Mouse (Mus musculus) megakaryocyte, embryonic 14.5 days (primary cell): ENCODE results near the gene Psma5. TPM values are rescaled to one million over a fixed set of nuclear protein-coding genes. Genes with fewer than 3 reads are reported as not detected.

Source experiments
- H3K27me3 ChIP-seq: replicated peaks from 2 replicates; pipeline ENCODE3; 2012; ENCODE audit warnings: inconsistent platforms
- H3K36me3 ChIP-seq: replicated peaks from 2 replicates; pipeline ENCODE3; 2012; ENCODE audit warnings: low read length, inconsistent platforms, mixed read lengths
- H3K4me1 ChIP-seq: 2 replicates; pipeline ENCODE4 v1.6.1; 2012; ENCODE audit warnings: inconsistent platforms
- H3K4me3 ChIP-seq: replicated peaks from 2 replicates; pipeline ENCODE3; 2012; ENCODE audit warnings: moderate library complexity, mild to moderate bottlenecking, inconsistent platforms
- H3K9me3 ChIP-seq: 2 replicates; pipeline ENCODE4 v1.6.1; 2012; ENCODE audit warnings: inconsistent platforms
- FLI1 ChIP-seq: IDR thresholded peaks from 2 replicates; pipeline ENCODE4 v1.6.1; 2012; ENCODE audit warnings: low read length, inconsistent platforms, mixed read lengths
- GATA1 ChIP-seq: IDR thresholded peaks from 3 replicates; pipeline ENCODE4 v1.6.1; 2012; ENCODE audit warnings: mixed read lengths, low read length, inconsistent platforms, borderline replicate concordance
- polyA plus RNA-seq: library from polyadenylated mRNA; stranded (reverse); fragments of >175 nt; gene quantifications from 2 replicates; pipeline ENCODE4 v1.2.3, GENCODE M21; 2012; ENCODE audit warnings: low replicate concordance; ENCODE audit not compliant: insufficient read depth

Gene Psma5
- polyA plus RNA-seq, 1 experiment, result 6.0 TPM

GRCm38 (mm10) chr3:108294398-108294797 lies 37.7 kb downstream of the Psma5 start:
- Histone ChIP-seq H3K27me3 (no peaks in the 10 kb centered on the region), H3K9me3 (no peaks in the 10 kb centered on the region), H3K4me3 (peak overlapping the region; percentile 60), H3K4me1 (peaks cover 90% of the 10 kb centered on the region), H3K36me3 (peaks cover 10% of the 10 kb centered on the region)
- TF ChIP-seq GATA1, result no peak
- no peak for TF ChIP-seq FLI1

- Histone ChIP-seq H3K4me1 (peaks cover 88% of the 10 kb centered on the region), H3K27me3 (no peaks in the 10 kb centered on the region), H3K36me3 (peaks cover 12% of the 10 kb centered on the region), H3K9me3 (no peaks in the 10 kb centered on the region), H3K4me3 (peak overlapping the region; percentile 90)
- TF ChIP-seq GATA1, result no peak
- no peak for TF ChIP-seq FLI1
These were observed 38.9 kb downstream of the Psma5 start for GRCm38 (mm10) chr3:108295379-108296219.

- TF ChIP-seq GATA1 (no peak), FLI1 (no peak)
- Histone ChIP-seq H3K36me3 (peaks cover 9% of the 10 kb centered on the region), H3K4me1 (peaks cover 83% of the 10 kb centered on the region), H3K9me3 (no peaks in the 10 kb centered on the region), H3K27me3 (no peaks in the 10 kb centered on the region), H3K4me3 (peak overlapping the region; percentile 90)
These were observed 39.7 kb downstream of the Psma5 start for GRCm38 (mm10) chr3:108296220-108297049.

GRCm38 (mm10) chr3:108297050-108297419 lies 40.3 kb downstream of the Psma5 start:
- no peaks in the 10 kb centered on the region for H3K27me3 ChIP-seq
- peak overlapping the region; percentile 83 for H3K4me3 ChIP-seq
- H3K9me3 ChIP-seq, result no peaks in the 10 kb centered on the region
- peaks cover 84% of the 10 kb centered on the region for H3K4me1 ChIP-seq
- H3K36me3 ChIP-seq, result peaks cover 13% of the 10 kb centered on the region
- TF ChIP-seq FLI1, result no peak
- TF ChIP-seq GATA1, result no peak

- no peaks in the 10 kb centered on the region for H3K9me3 ChIP-seq
- peaks cover 14% of the 10 kb centered on the region for H3K36me3 ChIP-seq
- no peak for TF ChIP-seq FLI1
- no peak for TF ChIP-seq GATA1
- no peaks in the 10 kb centered on the region for H3K27me3 ChIP-seq
- H3K4me3 ChIP-seq, result peak overlapping the region; percentile 83
- H3K4me1 ChIP-seq, result peaks cover 83% of the 10 kb centered on the region
These were observed 41.2 kb downstream of the Psma5 start for GRCm38 (mm10) chr3:108297603-108298553.

- peaks cover 18% of the 10 kb centered on the region for H3K36me3 ChIP-seq
- H3K4me3 ChIP-seq, result peak overlapping the region; percentile 53
- H3K27me3 ChIP-seq, result no peaks in the 10 kb centered on the region
- H3K4me1 ChIP-seq, result peaks cover 81% of the 10 kb centered on the region
- H3K9me3 ChIP-seq, result no peaks in the 10 kb centered on the region
- no peak for TF ChIP-seq FLI1
- no peak for TF ChIP-seq GATA1
These were observed 43.8 kb downstream of the Psma5 start for GRCm38 (mm10) chr3:108300455-108301030.

- Histone ChIP-seq H3K4me1 (peaks cover 80% of the 10 kb centered on the region), H3K27me3 (no peaks in the 10 kb centered on the region), H3K4me3 (no peak overlapping the region), H3K9me3 (no peaks in the 10 kb centered on the region), H3K36me3 (peaks cover 26% of the 10 kb centered on the region)
- no peak for TF ChIP-seq FLI1
- no peak for TF ChIP-seq GATA1
These were observed 47.0 kb downstream of the Psma5 start for GRCm38 (mm10) chr3:108303683-108304082.

- H3K36me3 ChIP-seq, result peaks cover 36% of the 10 kb centered on the region
- peaks cover 75% of the 10 kb centered on the region for H3K4me1 ChIP-seq
- H3K9me3 ChIP-seq, result no peaks in the 10 kb centered on the region
- no peak for TF ChIP-seq GATA1
- TF ChIP-seq FLI1, result no peak
- H3K27me3 ChIP-seq, result no peaks in the 10 kb centered on the region
- no peak overlapping the region for H3K4me3 ChIP-seq
These were observed 48.0 kb downstream of the Psma5 start for GRCm38 (mm10) chr3:108304747-108305146.

- Histone ChIP-seq H3K27me3 (no peaks in the 10 kb centered on the region), H3K4me3 (peak overlapping the region; percentile 64), H3K4me1 (peaks cover 70% of the 10 kb centered on the region), H3K9me3 (no peaks in the 10 kb centered on the region), H3K36me3 (peaks cover 46% of the 10 kb centered on the region)
- TF ChIP-seq GATA1 (no peak), FLI1 (no peak)
These were observed 49.7 kb downstream of the Psma5 start for GRCm38 (mm10) chr3:108306387-108306786.
